Mouse (Mus musculus) heart, adult 2 months (tissue): ENCODE measurements around the gene Unc5b.

ENCODE experiments used
- CTCF ChIP-seq: fragments of 200-600 bp; IDR thresholded peaks from 2 replicates; pipeline ENCODE4 v1.8.1; 2022; ENCODE audit warnings: antibody characterized with exemption, mild to moderate bottlenecking, moderate library complexity
- EP300 ChIP-seq: fragments of 200-500 bp; IDR thresholded peaks from 2 replicates; pipeline ENCODE4 v1.6.1; 2011; ENCODE audit warnings: low read depth, low read length, control low read depth; ENCODE audit not compliant: insufficient read depth
- POLR2A ChIP-seq: fragments of 200-500 bp; IDR thresholded peaks from 2 replicates; pipeline ENCODE4 v1.6.1; 2011; ENCODE audit warnings: mild to moderate bottlenecking, low read depth, low read length, control low read depth; ENCODE audit not compliant: insufficient read depth

GRCm38 (mm10) chr10:60721640-60722039, 109.7 kb downstream of the Unc5b start:
- TF ChIP-seq EP300 (no peak), CTCF (no peak), POLR2A (no peak)
